Mouse (Mus musculus): Measurements from ENCODE around the gene Ano1. TPM values are rescaled to one million over a fixed set of nuclear protein-coding genes. Genes with fewer than 3 reads are reported as not detected.

The Ano1 gene
- polyA plus RNA-seq, 1 experiment from 2014 or later: 26.0 TPM

GRCm38 (mm10) chr7:144755511-144756378, 4.0 kb upstream of the Ano1 start:
- Histone ChIP-seq H3K4me2 (no peak overlapping the region), H3K9ac (ENCODE audit: low read length) (no peak overlapping the region), H3K27ac (ENCODE audit: low read depth, low read length) (no peak overlapping the region), H3K36me3 (ENCODE audit: control insufficient read depth, insufficient read depth, low read length) (no peaks in the 10 kb centered on the region), H3K4me1 (ENCODE audit: control insufficient read depth, insufficient read depth, low read length) (no peaks in the 10 kb centered on the region; the same call in 1 of the 2 replicates), H3K27me3 (ENCODE audit: control insufficient read depth, insufficient read depth, low read length) (no peaks in the 10 kb centered on the region), H3K4me3 (ENCODE audit: low read depth, low read length) (no peak overlapping the region), H3K9me3 (ENCODE audit: control insufficient read depth, low read length) (no peaks in the 10 kb centered on the region)
- no peak for ATAC-seq (ENCODE audit: low FRiP score)
- no peak for DNase-seq (ENCODE audit: low spot score, missing footprints)
- 86% methylated on average over 11 of the region's 11 CpGs for WGBS

- 96% methylated on average over 2 of the region's 2 CpGs for WGBS
- ATAC-seq (ENCODE audit: low FRiP score) (no peak), DNase-seq (ENCODE audit: low spot score, missing footprints) (no peak)
- Histone ChIP-seq H3K9me3 (ENCODE audit: control insufficient read depth, low read length) (no peaks in the 10 kb centered on the region), H3K4me1 (ENCODE audit: control insufficient read depth, insufficient read depth, low read length) (no peaks in the 10 kb centered on the region), H3K27ac (ENCODE audit: low read depth, low read length) (no peak overlapping the region), H3K27me3 (ENCODE audit: control insufficient read depth, insufficient read depth, low read length) (no peaks in the 10 kb centered on the region), H3K36me3 (ENCODE audit: control insufficient read depth, insufficient read depth, low read length) (no peaks in the 10 kb centered on the region), H3K9ac (ENCODE audit: low read length) (no peak overlapping the region), H3K4me2 (no peak overlapping the region), H3K4me3 (ENCODE audit: low read depth, low read length) (no peak overlapping the region)
Observed at GRCm38 (mm10) chr7:144754722-144755121, 2.9 kb upstream of the Ano1 start.

- Histone ChIP-seq H3K27ac (ENCODE audit: low read depth, low read length) (no peak overlapping the region), H3K36me3 (ENCODE audit: control insufficient read depth, insufficient read depth, low read length) (no peaks in the 10 kb centered on the region)
- ATAC-seq (ENCODE audit: low FRiP score): no peak
Observed at GRCm38 (mm10) chr7:144753657-144754031, 1.9 kb upstream of the Ano1 start.

GRCm38 (mm10) chr7:144752919-144753656, 1.3 kb upstream of the Ano1 start:
- Histone ChIP-seq H3K4me2 (no peak overlapping the region), H3K27ac (ENCODE audit: low read depth, low read length) (no peak overlapping the region), H3K9ac (ENCODE audit: low read length) (no peak overlapping the region), H3K4me3 (ENCODE audit: low read depth, low read length) (no peak overlapping the region), H3K4me1 (ENCODE audit: control insufficient read depth, insufficient read depth, low read length) (no peaks in the 10 kb centered on the region), H3K36me3 (ENCODE audit: control insufficient read depth, insufficient read depth, low read length) (no peaks in the 10 kb centered on the region), H3K27me3 (ENCODE audit: control insufficient read depth, insufficient read depth, low read length) (no peaks in the 10 kb centered on the region), H3K9me3 (ENCODE audit: control insufficient read depth, low read length) (no peaks in the 10 kb centered on the region)
- no peak for DNase-seq (ENCODE audit: low spot score, missing footprints)
- 83% methylated on average over 14 of the region's 14 CpGs for WGBS
- no peak for ATAC-seq (ENCODE audit: low FRiP score)

More at GRCm38 (mm10) chr7:144753657-144754031, 1.9 kb upstream of the Ano1 start:
- no peak overlapping the region for H3K4me3 ChIP-seq (ENCODE audit: low read depth, low read length)
- no peak overlapping the region for H3K4me2 ChIP-seq
- 90% methylated on average over 9 of the region's 9 CpGs for WGBS
- H3K9ac ChIP-seq (ENCODE audit: low read length): no peak overlapping the region
- H3K9me3 ChIP-seq (ENCODE audit: control insufficient read depth, low read length): no peaks in the 10 kb centered on the region
- DNase-seq (ENCODE audit: low spot score, missing footprints): no peak
- no peaks in the 10 kb centered on the region for H3K4me1 ChIP-seq (ENCODE audit: control insufficient read depth, insufficient read depth, low read length)
- no peaks in the 10 kb centered on the region for H3K27me3 ChIP-seq (ENCODE audit: control insufficient read depth, insufficient read depth, low read length)

- Histone ChIP-seq H3K4me3 (ENCODE audit: low read depth, low read length) (no peak overlapping the region), H3K27me3 (ENCODE audit: control insufficient read depth, insufficient read depth, low read length) (no peaks in the 10 kb centered on the region), H3K9ac (ENCODE audit: low read length) (no peak overlapping the region), H3K4me2 (no peak overlapping the region), H3K27ac (ENCODE audit: low read depth, low read length) (no peak overlapping the region), H3K9me3 (ENCODE audit: control insufficient read depth, low read length) (no peaks in the 10 kb centered on the region), H3K4me1 (ENCODE audit: control insufficient read depth, insufficient read depth, low read length) (no peaks in the 10 kb centered on the region), H3K36me3 (ENCODE audit: control insufficient read depth, insufficient read depth, low read length) (no peaks in the 10 kb centered on the region)
- 65% methylated on average over 2 of the region's 2 CpGs for WGBS
- no peak for ATAC-seq (ENCODE audit: low FRiP score)
- DNase-seq (ENCODE audit: low spot score, missing footprints): no peak
Observed at GRCm38 (mm10) chr7:144747756-144748155, 4.0 kb downstream of the Ano1 start.

- Histone ChIP-seq H3K4me3 (ENCODE audit: low read depth, low read length) (no peak overlapping the region), H3K9ac (ENCODE audit: low read length) (no peak overlapping the region), H3K27me3 (ENCODE audit: control insufficient read depth, insufficient read depth, low read length) (no peaks in the 10 kb centered on the region), H3K36me3 (ENCODE audit: control insufficient read depth, insufficient read depth, low read length) (no peaks in the 10 kb centered on the region), H3K27ac (ENCODE audit: low read depth, low read length) (no peak overlapping the region), H3K9me3 (ENCODE audit: control insufficient read depth, low read length) (no peaks in the 10 kb centered on the region), H3K4me1 (ENCODE audit: control insufficient read depth, insufficient read depth, low read length) (no peaks in the 10 kb centered on the region; the same call in 1 of the 2 replicates), H3K4me2 (no peak overlapping the region)
- whole genome bisulfite sequencing: 84% methylated on average over 4 of the region's 4 CpGs
- DNase-seq (ENCODE audit: low spot score, missing footprints) (no peak), ATAC-seq (ENCODE audit: low FRiP score) (no peak)
Observed at GRCm38 (mm10) chr7:144746466-144746865, 5.3 kb downstream of the Ano1 start.

- DNase-seq (ENCODE audit: low spot score, missing footprints): no peak
- Histone ChIP-seq H3K9ac (ENCODE audit: low read length) (no peak overlapping the region), H3K36me3 (ENCODE audit: control insufficient read depth, insufficient read depth, low read length) (no peaks in the 10 kb centered on the region), H3K4me1 (ENCODE audit: control insufficient read depth, insufficient read depth, low read length) (peaks cover 7% of the 10 kb centered on the region), H3K27me3 (ENCODE audit: control insufficient read depth, insufficient read depth, low read length) (no peaks in the 10 kb centered on the region), H3K27ac (ENCODE audit: low read depth, low read length) (no peak overlapping the region), H3K4me2 (no peak overlapping the region), H3K9me3 (ENCODE audit: control insufficient read depth, low read length) (no peaks in the 10 kb centered on the region), H3K4me3 (ENCODE audit: low read depth, low read length) (no peak overlapping the region)
- ATAC-seq (ENCODE audit: low FRiP score): no peak
- 89% methylated on average over 5 of the region's 5 CpGs for WGBS
Observed at GRCm38 (mm10) chr7:144743874-144744273, 7.9 kb downstream of the Ano1 start.

GRCm38 (mm10) chr7:144740643-144741042, 11.1 kb downstream of the Ano1 start:
- Histone ChIP-seq H3K9me3 (ENCODE audit: control insufficient read depth, low read length) (no peaks in the 10 kb centered on the region), H3K9ac (ENCODE audit: low read length) (no peak overlapping the region), H3K36me3 (ENCODE audit: control insufficient read depth, insufficient read depth, low read length) (no peaks in the 10 kb centered on the region), H3K27ac (ENCODE audit: low read depth, low read length) (no peak overlapping the region), H3K4me1 (ENCODE audit: control insufficient read depth, insufficient read depth, low read length) (peaks cover 32% of the 10 kb centered on the region), H3K27me3 (ENCODE audit: control insufficient read depth, insufficient read depth, low read length) (no peaks in the 10 kb centered on the region), H3K4me3 (ENCODE audit: low read depth, low read length) (no peak overlapping the region), H3K4me2 (no peak overlapping the region)
- WGBS: 78% methylated on average over 7 of the region's 7 CpGs
- DNase-seq (ENCODE audit: low spot score, missing footprints): no peak
- ATAC-seq (ENCODE audit: low FRiP score): no peak

- Histone ChIP-seq H3K4me1 (ENCODE audit: control insufficient read depth, insufficient read depth, low read length) (peaks cover 32% of the 10 kb centered on the region), H3K9ac (ENCODE audit: low read length) (no peak overlapping the region)
- 66% methylated on average over 3 of the region's 3 CpGs for WGBS
Observed at GRCm38 (mm10) chr7:144739810-144740209, 12.0 kb downstream of the Ano1 start.

More at GRCm38 (mm10) chr7:144739810-144740209, 12.0 kb downstream of the Ano1 start:
- no peak overlapping the region for H3K4me3 ChIP-seq (ENCODE audit: low read depth, low read length)
- no peaks in the 10 kb centered on the region for H3K9me3 ChIP-seq (ENCODE audit: control insufficient read depth, low read length)
- H3K27ac ChIP-seq (ENCODE audit: low read depth, low read length): no peak overlapping the region
- DNase-seq (ENCODE audit: low spot score, missing footprints) (no peak), ATAC-seq (ENCODE audit: low FRiP score) (no peak)
- no peaks in the 10 kb centered on the region for H3K36me3 ChIP-seq (ENCODE audit: control insufficient read depth, insufficient read depth, low read length)
- H3K27me3 ChIP-seq (ENCODE audit: control insufficient read depth, insufficient read depth, low read length): no peaks in the 10 kb centered on the region
- no peak overlapping the region for H3K4me2 ChIP-seq
